ENCODE assay signal across 8 mouse cellular contexts in genomic region chr8:10414684-10415212, GRCm38 (mm10).
DNase-seq lines count a peak whose midpoint lies in the region; ATAC-seq and TF ChIP-seq lines count a peak whose summit lies in the region.

No protein-coding gene starts in this region.

- no peak for ATAC-seq in heart, postnatal 0 days (ENCODE audit: insufficient read depth, low read depth)
- 0 out of 2 replicates have a peak, but pooled peaks have one; percentile 44 for ATAC-seq in lung, postnatal 0 days

- peak; percentile 93 for TF ChIP-seq CTCF in heart, postnatal 0 days (IDR thresholded peaks at IDR 0.05; ENCODE audit: low read depth)
- TF ChIP-seq CTCF in lung, postnatal 0 days (IDR thresholded peaks at IDR 0.05): peak; percentile 92

- H3K9me3 ChIP-seq in heart, postnatal 0 days (replicated peaks; ENCODE audit: control insufficient read depth, low read length): no peaks in the 10 kb centered on the region
- H3K9me3 ChIP-seq in lung, postnatal 0 days (ENCODE audit: low read length): no peaks in the 10 kb centered on the region

- no peak overlapping the region for H3K4me3 ChIP-seq in heart, postnatal 0 days (ENCODE audit: low read depth, low read length)
- H3K4me3 ChIP-seq in lung, postnatal 0 days (ENCODE audit: low read depth, low read length): no peak overlapping the region

- DNase-seq in CD4-positive helper T cell, adult 2 months (ENCODE audit: low read depth, low spot score): peak; percentile 24
- peak; percentile 63 to 90 for DNase-seq in adrenal gland, adult (ENCODE audit: inconsistent age in 2 of 2, low spot score in 1 of 2)
- DNase-seq in embryo, embryonic 11 days: peak; percentile 80
- DNase-seq in heart, postnatal 0 days (ENCODE audit: low spot score): peak; percentile 45
- DNase-seq in layer of hippocampus, adult 18-20 months (ENCODE audit: low spot score in 2 of 2): peak; percentile 61 to 86
- peak; percentile 64 for DNase-seq in lung, postnatal 0 days (ENCODE audit: low spot score)
- DNase-seq in retina, postnatal 1 day: peak; percentile 76
- DNase-seq in urinary bladder, postnatal 4 days (ENCODE audit: low spot score in 2 of 2): peak; percentile 65 to 85

- H3K4me2 ChIP-seq in heart, postnatal 0 days (ENCODE audit: low read depth, low read length): no peak overlapping the region
- H3K4me2 ChIP-seq in lung, postnatal 0 days (replicated peaks; ENCODE audit: low read depth, low read length): no peak overlapping the region

- 15% methylated on average over 6 of the region's 6 CpGs for WGBS in heart, postnatal 0 days
- WGBS in lung, postnatal 0 days: 19% methylated on average over 6 of the region's 6 CpGs

- H3K27ac ChIP-seq in heart, postnatal 0 days (ENCODE audit: low read depth): no peak overlapping the region
- H3K27ac ChIP-seq in lung, postnatal 0 days (ENCODE audit: low read length): no peak overlapping the region

- TF ChIP-seq EP300 in heart, postnatal 0 days (IDR thresholded peaks at IDR 0.05; ENCODE audit: low read depth): no peak
- no peak for TF ChIP-seq EP300 in lung, postnatal 0 days (IDR thresholded peaks at IDR 0.05)

- no peaks in the 10 kb centered on the region for H3K4me1 ChIP-seq in heart, postnatal 0 days (ENCODE audit: control insufficient read depth, insufficient read depth)
- no peaks in the 10 kb centered on the region for H3K4me1 ChIP-seq in lung, postnatal 0 days (ENCODE audit: insufficient read depth, low read depth, low read length)

- H3K9ac ChIP-seq in heart, postnatal 0 days (replicated peaks; ENCODE audit: low read depth, low read length): no peak overlapping the region
- H3K9ac ChIP-seq in lung, postnatal 0 days (replicated peaks; ENCODE audit: low read depth): no peak overlapping the region

- no peaks in the 10 kb centered on the region for H3K27me3 ChIP-seq in heart, postnatal 0 days (ENCODE audit: control insufficient read depth, insufficient read depth, low read length)
- H3K27me3 ChIP-seq in lung, postnatal 0 days (replicated peaks; ENCODE audit: insufficient read depth, low read length): no peaks in the 10 kb centered on the region

- no peaks in the 10 kb centered on the region for H3K36me3 ChIP-seq in heart, postnatal 0 days (replicated peaks; ENCODE audit: control insufficient read depth, insufficient read depth, low read length)
- H3K36me3 ChIP-seq in lung, postnatal 0 days (ENCODE audit: insufficient read depth, low read length): no peaks in the 10 kb centered on the region

Comparison
In these comparisons a context has a peak if more than half of its experiments do, and no peak if none do; other contexts are left out.
1. DNase-seq: peak in every context shown above with its lines; median percentile 80 in embryo, embryonic 11 days; 76 in adrenal gland, adult; 76 in retina, postnatal 1 day; 75 in urinary bladder, postnatal 4 days; 74 in layer of hippocampus, adult 18-20 months; 64 in lung, postnatal 0 days; 45 in heart, postnatal 0 days; 24 in CD4-positive helper T cell, adult 2 months.